Mouse (Mus musculus) cerebellum, adult 9-11 months (tissue): ENCODE data around the gene C9.

Source experiments
- DNase-seq: peaks from one replicate; pipeline ENCODE4 v3.0.0; 2022

The C9 gene

DNA sequence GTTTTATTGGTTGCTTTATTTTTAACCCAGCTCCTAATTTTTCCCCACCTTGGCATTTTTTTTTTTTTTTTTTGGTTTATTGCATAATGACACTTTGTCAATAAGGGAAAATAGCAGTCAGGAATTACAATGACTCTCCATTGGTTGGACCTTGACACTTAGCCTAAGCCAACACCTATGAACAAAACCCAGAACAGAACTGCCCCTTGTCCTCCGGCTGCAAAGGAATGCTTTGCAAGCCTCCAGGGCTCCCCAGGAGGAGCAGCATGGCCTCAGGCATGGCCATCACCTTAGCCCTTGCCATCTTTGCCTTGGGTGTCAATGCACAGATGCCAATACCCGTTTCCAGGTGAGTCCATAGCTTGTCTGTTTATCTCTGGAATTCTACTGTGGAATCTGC, at the start of gene C9:
C9 (plus strand) TSS at position 193 of the 400 bp plus-strand sequence.
- DNase-seq: no peak

DNA sequence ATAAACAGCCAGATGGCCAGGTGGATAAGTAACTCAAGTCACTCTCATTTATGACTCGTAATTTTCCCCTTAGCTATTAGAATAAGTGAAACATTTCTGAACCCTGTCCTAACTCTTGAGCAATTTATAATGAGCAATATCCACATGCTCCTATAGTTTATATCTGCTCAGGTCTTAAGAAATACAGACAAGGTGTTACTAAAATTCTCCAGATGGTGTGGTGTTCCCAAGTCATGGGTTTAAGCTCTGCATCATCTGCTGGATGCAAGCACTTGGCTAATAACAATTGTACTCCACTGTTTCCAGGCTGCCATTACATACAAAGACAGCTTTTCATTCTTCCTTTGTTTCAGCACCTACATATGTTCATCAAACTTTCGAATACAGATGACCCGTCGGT, 46.9 kb upstream of the C9 start:
- no peak for DNase-seq

DNA sequence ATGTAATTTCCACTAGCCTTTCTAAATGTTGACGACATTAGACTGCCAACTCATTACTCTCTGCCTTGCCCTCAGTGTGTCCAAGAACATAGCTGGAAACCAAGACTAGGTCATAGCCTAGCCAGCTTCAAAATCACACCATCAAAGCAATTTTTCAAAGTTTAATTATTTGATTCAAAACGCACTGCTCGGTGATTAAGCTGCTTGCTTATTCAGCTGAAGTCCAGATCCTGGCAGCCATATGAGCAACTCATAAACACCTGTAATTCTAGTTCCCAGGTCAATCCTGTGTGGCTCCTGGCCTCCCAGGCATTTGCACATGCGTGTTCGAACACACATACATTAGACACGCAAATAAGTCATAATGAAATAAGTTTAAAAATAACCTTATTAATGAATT, 46.2 kb upstream of the C9 start:
- no peak for DNase-seq

DNA sequence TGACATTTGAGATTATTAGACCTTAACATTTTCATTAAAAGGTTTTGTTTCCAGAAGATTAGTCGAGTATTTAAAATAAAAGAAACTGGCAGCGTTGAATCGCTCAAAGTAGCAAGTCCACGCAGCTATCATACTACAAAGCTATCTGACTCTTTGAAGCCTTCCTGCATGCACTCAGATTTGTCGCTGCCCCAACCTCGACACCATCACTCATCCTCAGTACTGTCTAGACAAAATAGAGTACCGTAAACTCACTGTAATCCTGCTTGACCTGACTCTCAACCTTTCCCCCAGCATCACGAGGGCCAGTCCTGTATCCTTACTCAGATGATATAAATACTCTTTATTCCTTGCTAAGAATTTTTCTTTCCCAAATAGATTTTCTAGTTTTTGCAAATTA, 45.0 kb upstream of the C9 start:
- no peak for DNase-seq

DNA sequence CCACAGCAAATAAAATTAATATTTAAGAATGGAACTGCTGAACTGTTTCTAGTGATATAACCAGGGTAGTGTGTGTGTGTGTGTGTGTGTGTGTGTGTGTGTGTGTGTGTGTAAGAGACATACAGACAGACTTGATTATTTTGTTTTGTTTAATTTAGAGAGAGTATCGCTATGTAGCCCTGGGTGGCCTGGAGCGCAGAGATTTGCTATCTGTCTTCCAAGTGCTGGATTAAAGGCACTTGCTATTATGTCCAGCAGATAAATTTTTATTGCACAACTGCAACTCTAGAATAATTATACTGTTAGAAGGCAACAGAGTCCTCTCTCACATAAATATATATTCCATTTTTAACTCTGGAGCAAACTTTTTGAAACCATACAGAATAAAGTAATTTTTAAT, 42.7 kb upstream of the C9 start:
- DNase-seq: no peak

DNA sequence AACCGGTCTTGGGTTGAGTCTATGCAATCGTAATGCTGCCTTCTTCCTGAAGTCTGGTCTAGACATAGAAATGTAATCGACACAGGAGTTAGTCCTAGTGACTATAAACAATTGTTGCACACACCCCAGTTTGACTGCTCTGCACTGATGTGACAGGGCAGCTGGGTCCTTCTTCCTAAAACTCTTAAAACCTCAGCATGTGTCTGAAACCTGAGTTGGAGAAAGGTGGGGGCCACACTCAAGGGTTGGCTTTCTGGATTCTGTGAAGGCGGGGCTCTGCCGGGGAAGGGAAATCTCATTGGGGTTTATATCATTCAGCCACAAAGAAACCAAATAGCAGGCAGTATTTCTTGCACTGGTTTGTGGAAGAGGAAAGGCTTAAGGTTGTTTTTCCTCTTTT, 41.0 kb upstream of the C9 start:
- no peak for DNase-seq

DNA sequence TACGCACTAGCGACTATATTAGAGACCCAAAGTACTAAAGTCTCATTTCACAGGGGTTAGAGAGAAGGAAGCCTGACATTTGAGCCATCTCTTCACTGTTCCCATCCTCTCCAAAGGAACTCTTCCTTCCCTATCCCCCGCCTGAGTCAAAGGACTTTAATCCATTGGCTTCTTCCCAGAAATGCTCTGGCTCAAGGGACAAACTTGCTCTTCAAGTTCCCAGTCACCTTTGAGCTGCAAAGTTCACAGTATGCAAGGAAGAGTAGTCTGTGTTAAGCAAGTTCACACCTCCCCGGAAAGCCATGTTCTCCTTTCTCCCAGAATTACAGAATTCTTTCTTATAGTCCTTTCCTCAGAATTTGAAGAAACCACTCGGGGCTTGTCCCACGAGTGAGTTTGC, 38.4 kb upstream of the C9 start:
- DNase-seq: no peak

DNA sequence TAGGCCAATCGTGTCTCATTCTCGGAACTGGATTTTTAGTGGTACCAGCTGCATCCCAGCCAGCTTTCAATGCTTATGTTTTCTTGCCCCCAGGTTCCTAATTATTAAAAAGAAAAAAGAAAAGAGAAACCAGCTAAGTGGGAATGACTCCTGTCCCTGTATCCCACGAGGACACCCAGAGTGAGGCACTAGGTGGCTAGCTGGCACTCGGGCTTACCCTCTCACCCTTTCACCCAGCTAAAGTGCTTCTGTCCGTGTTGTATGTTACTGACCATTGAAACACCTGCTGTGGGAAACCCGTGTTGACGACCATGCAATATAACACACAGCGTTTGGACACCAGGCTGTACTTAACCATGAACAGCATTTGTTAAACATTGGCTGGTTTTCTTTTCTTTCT, 36.1 kb upstream of the C9 start:
- no peak for DNase-seq

DNA sequence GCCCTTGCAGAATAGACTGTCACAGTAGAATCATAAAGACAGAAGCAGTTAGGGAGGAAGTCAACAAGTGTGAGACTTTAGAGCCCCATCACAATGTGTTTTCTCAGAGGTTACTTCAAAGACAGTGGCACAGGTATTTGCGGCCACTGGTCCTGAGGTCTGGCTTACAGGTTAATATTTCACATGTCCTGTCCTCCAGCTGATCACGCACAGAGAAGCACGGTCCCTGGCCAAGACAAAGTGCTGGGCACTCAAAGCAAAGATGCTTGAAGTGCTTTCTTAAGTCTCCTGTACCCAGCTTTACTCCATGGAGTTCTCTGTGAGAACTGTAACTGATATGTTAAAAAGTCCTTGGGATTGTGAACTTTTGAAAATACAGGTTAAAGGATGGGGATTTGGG, 35.0 kb upstream of the C9 start:
- no peak for DNase-seq

DNA sequence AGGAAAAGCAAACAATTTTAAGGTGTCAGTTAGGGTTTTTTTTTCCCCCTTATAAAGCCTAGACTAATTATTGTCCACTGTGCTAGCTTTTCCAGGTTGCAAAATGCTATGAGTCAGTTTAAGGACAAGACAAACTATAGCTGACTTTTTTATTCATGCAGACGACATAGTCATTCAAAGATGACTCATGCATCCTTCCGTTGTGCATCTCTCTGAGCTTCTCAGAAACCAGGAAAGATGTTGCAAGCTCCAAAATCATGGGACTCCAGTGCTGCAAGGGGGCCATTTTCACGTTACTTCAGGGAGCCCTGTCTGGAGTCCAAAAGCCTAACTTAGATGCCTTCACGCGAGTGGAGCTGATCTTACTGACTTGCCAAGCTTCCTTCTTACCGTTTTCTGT, 33.8 kb upstream of the C9 start:
- DNase-seq: no peak

DNA sequence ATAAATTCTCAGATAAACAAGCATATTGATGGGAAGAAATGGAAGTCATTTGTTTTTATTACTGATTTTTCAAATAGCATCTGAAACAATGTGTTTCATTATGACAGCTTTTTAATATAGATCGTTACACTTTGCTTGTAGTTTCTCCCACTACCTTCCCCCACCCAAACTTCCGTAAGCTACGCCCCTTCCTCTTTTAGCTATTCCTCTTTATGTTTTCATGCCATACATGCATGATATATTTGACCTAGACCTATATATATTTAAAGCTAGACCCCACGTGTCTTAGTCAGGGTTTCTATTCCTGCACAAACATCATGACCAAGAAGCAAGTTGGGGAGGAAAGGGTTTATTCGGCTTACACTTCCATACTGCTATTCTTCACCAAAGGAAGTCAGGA, 29.8 kb upstream of the C9 start:
- no peak for DNase-seq

DNA sequence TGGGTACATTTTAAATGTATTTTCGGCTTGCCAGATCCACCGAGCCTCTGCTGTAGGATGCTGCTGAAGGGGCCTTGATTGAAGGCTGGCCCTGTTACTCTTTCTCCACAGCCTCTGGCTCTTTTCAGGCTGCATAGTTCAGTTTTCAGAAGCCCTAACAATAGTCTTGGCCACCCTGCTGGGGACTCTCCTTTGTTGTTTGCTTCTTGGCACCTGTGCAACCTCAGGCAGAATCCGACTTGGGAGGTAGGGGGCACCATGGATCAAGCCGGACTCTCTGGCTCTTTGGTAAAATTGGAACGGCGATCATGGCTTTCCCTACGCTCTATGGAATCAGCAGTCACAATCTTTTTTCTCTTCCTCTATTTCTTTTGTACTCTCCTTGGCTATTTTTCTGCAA, 13.3 kb upstream of the C9 start:
- DNase-seq: no peak

DNA sequence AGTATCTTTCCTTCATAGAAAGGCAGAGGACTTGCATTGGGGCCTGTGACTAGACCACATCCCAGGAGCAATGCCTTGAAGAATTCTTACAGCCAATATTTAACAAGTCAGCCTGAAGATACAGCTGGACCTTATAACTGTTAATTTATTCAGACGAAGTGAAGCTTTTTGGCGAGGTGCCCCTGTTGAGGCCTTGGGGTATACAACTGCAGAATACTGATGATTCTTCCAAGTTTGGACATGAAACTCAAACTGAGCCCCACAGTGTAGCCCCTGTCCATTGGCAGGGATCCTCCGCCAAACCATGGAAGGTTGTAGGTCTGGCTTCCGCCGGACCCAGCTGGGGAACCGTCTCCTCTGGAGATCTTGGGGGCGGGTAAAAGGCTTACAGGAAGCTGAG, 12.7 kb upstream of the C9 start:
- DNase-seq: no peak

DNA sequence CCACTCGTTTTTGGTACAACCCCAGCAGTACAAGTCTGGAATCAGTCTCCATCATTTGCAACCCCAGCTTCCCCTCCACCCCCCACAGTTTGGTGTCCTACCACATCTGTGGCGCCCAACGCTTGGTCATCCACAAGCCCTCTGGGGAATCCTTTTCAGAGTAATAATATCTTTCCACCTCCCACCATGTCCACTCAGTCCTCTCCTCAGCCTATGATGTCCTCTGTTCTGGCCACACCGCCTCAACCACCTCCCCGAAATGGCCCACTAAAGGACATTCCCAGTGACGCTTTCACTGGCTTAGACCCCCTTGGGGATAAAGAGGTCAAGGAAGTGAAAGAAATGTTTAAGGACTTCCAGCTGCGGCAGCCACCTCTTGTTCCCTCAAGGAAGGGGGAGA, 9.8 kb upstream of the C9 start:
- DNase-seq: no peak

DNA sequence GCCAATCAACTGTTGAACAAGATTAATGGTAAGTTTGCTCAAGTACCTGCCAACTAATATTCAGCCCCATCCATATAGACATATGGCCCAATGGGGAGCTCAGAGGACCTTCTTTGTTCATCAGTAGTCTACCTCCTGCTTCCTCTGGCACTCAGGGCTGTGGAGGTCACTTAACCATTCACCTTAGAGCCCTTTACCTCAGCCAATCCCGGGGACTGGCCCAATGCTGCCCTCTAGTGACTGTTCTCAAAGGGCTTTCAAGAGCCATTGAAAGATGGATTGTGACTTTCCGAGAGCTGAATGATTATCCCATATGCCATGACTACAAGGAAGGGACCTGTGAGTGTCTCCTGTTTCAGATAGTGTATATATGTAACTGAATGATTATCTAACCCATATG, 9.4 kb upstream of the C9 start:
- no peak for DNase-seq

DNA sequence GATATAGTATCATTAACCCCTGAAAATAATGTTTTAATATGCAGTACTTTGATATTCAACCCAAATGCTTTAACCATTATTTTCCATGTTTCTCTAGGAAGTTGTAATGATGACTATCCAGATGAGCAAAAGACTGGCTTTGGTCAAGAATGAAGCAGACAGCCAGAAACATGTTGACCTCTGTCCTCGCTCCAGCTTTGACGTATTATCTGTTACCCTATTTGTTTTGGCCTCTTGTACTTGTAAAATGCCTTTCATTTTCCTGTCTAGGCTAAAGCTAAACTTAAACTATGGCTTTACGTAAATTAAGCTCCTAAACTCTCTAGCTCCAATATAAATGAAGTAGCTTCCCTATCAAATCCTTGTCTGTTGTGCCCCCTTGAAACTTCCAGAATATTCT, 6.4 kb upstream of the C9 start:
- DNase-seq: no peak

DNA sequence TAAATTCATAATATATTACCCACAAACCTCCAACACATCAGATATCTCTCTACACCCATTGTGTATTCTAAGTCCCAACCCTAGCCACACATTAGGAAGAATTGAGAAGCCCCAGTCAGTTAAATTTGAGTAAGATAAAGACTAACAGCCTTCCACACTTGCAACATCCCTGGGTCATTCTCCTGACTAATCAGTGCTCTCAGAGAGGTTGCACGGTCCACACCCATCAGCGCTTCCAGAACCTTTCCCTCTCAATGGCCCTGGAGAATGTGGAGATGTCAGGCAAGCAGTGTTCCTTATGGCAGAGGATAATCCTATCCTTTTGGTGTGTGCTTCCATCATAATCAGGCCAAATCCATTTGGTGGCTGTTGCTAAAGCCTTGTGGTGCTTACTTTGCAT, 675 bp upstream of the C9 start:
- DNase-seq: no peak

DNA sequence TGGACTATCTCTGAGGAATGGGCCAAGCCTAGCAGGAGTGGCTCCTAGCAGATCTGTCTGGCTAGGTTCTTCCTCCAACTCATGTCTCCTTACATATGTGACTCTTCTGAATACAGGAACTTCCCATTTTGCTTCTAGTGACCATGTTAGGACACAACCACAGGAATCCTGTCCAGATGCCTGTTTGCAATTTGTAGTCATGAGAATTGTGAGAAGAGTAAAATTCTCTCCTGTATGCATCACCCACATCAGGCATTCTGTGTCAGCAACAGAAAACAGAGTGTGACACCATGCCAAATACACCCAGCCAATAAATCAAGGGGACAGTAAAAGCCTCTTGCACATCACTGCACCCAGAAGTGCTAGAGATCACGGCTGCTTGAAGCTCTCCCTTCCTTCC, 1.1 kb downstream of the C9 start:
- DNase-seq: no peak

DNA sequence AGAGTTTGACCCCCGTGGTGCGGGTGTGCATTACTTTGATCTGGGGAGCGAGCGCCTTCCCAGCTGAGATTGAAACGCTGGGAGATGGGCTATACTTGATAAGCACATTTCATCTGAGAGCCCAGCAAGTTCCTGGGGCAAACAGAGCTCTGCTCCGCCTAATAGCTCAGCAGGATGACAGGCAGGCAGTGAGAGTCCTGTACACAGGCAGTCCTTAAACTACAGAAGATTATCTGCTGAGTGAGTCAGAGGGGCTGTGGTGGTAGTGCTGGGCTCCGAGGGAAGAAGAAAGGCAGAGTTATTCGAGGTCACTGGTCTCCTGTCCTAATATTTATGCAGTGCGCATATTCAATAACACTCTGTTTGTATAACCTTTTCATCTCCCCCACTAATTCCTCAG, 3.8 kb downstream of the C9 start:
- DNase-seq: no peak

DNA sequence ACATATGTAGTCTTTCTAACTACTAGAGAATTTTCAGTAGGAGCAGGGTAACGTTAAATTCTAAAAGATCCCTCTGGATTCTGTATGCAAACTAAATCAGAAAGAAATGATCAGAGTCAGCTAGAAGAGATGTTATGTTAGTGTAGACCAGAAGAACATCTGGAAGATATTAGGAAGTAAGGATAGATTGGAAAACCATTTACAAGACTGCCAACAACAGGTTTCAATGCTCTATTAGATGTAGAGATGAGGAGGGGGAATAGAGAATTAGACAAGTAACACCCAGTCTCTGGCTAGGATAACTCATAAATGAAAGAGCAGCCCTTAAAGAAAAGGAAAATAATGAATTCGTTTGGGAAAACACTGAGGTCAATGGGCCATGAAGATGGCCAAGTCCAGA, 9.3 kb downstream of the C9 start:
- no peak for DNase-seq

DNA sequence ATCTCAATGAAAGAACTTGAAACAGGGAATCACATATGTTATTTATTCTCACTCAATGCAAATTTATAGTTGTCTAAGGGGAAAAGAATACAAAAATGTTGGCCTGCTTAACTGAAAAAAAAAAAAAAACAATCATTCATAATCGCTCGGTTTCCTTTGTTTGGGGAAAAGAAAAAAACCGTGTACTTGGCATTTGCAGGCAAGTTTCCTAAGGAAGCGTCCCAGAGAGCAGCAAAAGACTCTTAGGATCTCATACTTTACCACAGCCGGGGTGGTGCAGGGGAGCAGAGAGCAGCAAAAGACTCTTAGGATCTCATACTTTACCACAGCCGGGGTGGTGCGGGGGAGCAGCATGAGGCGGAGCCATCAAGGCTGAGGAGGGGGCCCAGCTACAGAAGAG, 16.3 kb downstream of the C9 start:
- DNase-seq: no peak

DNA sequence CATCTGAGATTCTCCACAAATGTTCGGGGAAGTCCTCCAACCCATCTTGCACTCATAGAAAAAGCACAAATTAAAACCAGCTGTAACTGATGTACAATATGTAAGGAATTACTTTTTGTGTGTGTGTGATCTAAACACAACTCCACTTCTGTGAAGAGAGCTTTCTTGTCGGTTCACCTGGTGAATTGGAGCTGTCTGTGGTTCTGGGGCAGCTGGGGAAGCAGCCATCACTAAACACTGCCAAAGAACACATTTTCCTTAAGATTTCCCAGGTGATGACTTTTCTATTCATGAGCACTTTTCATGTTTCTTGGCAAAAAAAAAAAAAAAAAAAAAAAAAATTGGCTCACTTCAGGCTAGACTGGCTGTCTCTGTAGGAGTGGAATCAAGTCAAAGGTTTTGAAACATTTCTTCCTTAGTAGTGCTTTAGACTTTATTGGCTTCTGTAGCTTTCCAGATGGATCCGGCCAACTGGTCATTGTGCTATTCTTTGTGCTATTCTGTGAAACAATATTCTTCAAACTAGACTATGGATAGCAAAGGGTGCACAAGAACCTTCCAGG, 18.3 kb downstream of the C9 start:
- DNase-seq: no peak

DNA sequence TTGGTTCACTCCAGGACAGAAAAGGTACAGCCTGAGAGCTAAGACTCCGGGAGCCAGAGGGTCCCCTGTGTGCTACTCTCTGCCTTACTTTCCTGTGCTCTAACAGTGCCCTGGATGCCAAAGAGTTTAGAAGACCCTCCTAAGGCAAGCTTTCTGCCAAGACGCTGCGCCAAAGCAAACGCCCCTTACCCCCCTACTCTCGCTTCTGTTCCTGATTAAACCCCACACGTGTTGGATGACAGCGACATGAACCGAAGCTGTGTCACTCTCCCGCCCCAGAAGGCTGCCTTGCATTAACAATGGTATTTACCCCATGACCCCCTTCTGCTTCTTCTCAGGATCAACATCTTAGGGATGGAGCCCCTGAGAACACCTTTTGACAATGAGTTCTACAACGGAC, 21.9 kb downstream of the C9 start:
- no peak for DNase-seq

DNA sequence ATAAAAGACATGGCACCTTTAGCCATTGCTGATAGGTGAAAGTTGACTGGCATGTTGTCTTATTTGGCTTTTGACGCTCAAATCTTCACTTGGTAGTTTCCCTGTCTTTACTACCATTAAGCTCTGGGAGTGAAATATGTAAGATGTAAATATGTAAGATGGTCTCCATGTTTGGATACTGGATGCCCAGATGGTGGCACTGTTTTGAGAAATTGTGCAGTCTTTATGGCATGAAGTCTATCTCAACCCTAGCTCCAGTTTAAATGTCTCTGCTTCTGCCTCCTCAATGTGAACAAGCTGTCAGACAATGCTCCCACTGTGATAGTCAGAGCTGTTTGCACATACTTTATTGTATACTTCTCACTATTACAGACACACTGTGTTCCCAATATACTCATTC, 23.7 kb downstream of the C9 start:
- no peak for DNase-seq

DNA sequence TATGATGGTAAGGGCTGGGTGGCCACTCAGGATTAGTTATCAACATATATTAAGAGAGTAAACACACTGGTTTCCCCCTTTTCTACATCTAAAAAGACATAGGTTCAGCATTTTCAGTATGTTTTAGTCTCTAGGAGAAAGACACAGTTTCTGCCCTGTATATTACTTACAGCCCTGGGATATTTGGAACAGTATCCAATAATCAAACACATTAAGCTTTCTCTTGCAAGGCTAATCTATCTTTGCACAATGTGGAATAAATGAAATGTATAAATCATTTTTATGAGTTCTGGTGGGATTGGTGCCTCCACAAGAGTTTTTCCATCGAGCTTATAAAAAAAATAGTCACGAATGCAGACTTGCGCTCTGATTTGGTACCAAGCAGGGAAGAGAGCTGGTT, 24.3 kb downstream of the C9 start:
- DNase-seq: no peak

DNA sequence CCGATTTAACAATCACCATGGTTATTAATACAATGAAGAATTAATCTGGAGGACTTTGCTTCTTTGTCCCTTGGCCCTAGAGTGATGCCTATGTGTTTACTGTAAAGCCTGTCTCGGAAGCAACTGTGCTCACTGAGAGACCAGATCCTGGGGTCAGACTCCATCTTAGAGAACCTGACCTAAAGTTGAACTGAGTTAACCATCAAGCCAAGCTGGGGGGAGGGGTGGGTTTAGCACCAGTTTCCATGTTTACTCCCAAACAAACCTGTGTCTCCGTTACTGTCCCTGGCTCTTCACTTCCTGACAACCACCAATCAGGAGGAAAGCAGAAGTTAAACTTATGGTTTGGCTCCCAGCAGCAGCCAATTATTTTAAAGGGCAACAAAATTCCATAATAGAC, 38.4 kb downstream of the C9 start:
- DNase-seq: no peak
